Mouse (Mus musculus) limb, embryonic 12.5 days (tissue): ENCODE measurements at regions not wholly inside any gene's neighbourhood (a gene's known extent, or its start where the extent isn't known, plus 50 kb on each side); places are given as distances from the start of the nearest gene placed in this dataset.

ENCODE experiments used
- ATAC-seq: fragments of 200-750 bp; cut with Nextera tagmentation; 2 replicates; pipeline ENCODE4 v1.8.0; 2017; ENCODE audit warnings: low read depth, moderate TSS enrichment; ENCODE audit not compliant: insufficient number of reproducible peaks, insufficient read depth, low FRiP score, low TSS enrichment
- H3K27ac ChIP-seq: fragments of 300-500 bp; sonication (generic); 2 replicates; pipeline ENCODE4 v1.5.1; 2016; ENCODE audit warnings: mild to moderate bottlenecking, moderate library complexity
- H3K27me3 ChIP-seq: fragments of 300-500 bp; sonication (generic); 2 replicates; pipeline ENCODE4 v1.6.1; 2016; ENCODE audit warnings: mild to moderate bottlenecking, moderate library complexity
- H3K36me3 ChIP-seq: fragments of 300-500 bp; sonication (generic); 2 replicates; pipeline ENCODE4 v1.6.1; 2016; ENCODE audit warnings: mild to moderate bottlenecking, moderate library complexity
- H3K4me1 ChIP-seq: fragments of 300-500 bp; sonication (generic); replicated peaks from 2 replicates; pipeline ENCODE4 v1.6.1; 2016
- H3K4me2 ChIP-seq: fragments of 300-500 bp; sonication (generic); 2 replicates; pipeline ENCODE4 v1.6.1; 2016; ENCODE audit warnings: mild to moderate bottlenecking, moderate library complexity
- H3K4me3 ChIP-seq: fragments of 300-500 bp; sonication (generic); replicated peaks from 2 replicates; pipeline ENCODE4 v1.5.1; 2016; ENCODE audit warnings: mild to moderate bottlenecking
- H3K9ac ChIP-seq: fragments of 300-500 bp; sonication (generic); replicated peaks from 2 replicates; pipeline ENCODE4 v1.6.1; 2016; ENCODE audit warnings: mild to moderate bottlenecking, moderate library complexity
- H3K9me3 ChIP-seq: fragments of 300-500 bp; sonication (generic); 2 replicates; pipeline ENCODE4 v1.6.1; 2016; ENCODE audit warnings: mild to moderate bottlenecking, moderate library complexity
- WGBS: fragments of 180-500 bp; shearing (Covaris S2); methylation state at CpG from one replicate; pipeline ENCODE4 v1.1.7; 2016; 5-methylcytosine and 5-hydroxymethylcytosine counted together

DNA sequence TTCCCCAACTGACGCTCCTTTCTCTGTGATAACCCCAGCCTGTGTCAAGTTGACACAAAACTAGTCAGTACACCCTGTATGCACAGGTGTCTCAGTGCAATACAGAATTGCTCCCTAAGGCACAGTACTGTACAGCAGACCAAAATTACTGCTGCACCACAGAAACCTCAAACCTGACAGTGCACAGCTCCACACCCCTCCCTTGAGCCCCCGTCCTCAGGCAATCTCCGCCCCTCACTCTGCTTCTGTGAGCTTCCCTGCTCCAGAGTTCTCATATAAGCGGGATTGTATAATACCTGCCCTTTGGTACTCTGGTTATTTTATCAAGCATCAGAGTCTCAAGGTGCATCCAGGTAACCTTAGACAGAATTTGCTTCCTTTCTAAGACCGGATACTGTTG, 76.5 kb upstream of the Cachd1 start:
- Histone ChIP-seq H3K27ac (no peak overlapping the region), H3K4me1 (0 out of 2 replicates have a peak, but pooled peaks cover 5% of the 10 kb centered on the region), H3K4me2 (no peak overlapping the region), H3K4me3 (no peak overlapping the region), H3K9ac (no peak overlapping the region), H3K27me3 (no peaks in the 10 kb centered on the region), H3K36me3 (no peaks in the 10 kb centered on the region), H3K9me3 (no peaks in the 10 kb centered on the region)
- no peak for ATAC-seq
- 66% methylated on average over 5 of the region's 5 CpGs for WGBS

DNA sequence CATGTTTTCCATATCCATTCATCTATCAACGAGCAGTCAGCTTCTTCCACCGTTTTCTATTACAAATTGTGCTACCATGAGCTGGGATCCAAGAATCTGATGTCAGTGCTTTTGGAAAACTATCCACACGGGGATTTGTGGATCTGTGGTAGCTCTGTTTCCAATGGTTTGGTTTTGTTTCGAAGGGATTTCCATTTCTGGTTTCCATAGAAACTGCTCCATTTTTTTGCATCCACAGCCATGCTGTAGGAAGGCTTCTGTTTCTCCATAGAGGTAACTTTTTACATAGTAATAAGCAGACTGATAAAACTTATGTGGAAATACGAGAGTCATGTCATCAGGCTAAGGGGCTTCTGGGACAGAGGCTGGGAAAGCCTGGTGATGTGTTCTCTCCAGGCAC, 76.1 kb upstream of the Cachd1 start:
- H3K4me3 ChIP-seq: no peak overlapping the region
- H3K4me1 ChIP-seq: 0 out of 2 replicates have a peak, but pooled peaks cover 5% of the 10 kb centered on the region
- no peak for ATAC-seq
- H3K9ac ChIP-seq: no peak overlapping the region
- no peaks in the 10 kb centered on the region for H3K36me3 ChIP-seq
- no peak overlapping the region for H3K4me2 ChIP-seq
- no peaks in the 10 kb centered on the region for H3K9me3 ChIP-seq
- WGBS: 73% methylated on average over 5 of the region's 5 CpGs
- H3K27ac ChIP-seq: no peak overlapping the region
- H3K27me3 ChIP-seq: no peaks in the 10 kb centered on the region

DNA sequence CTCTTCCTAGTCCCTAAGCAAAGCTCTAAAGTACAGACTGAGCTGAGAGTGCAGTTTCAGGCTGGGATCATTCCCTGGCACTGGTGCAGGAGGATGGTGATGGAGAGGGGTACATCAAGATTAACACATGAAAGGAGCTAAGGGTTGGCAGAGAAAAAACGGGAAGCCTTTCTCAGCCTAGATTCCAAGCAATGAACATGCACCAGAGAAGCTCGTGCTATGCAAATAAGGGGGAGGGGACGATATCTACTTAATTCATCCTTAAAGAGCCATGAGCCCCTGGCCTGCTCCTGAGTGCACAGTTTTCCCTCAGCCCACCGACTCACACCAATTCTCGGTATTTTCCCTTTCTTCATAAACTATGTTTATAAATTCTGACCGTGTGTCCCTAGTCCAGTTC, 70.5 kb upstream of the Cachd1 start:
- no peaks in the 10 kb centered on the region; the same call in 1 of the 2 replicates for H3K4me1 ChIP-seq
- H3K9me3 ChIP-seq: no peaks in the 10 kb centered on the region
- H3K27me3 ChIP-seq: peaks cover 3% of the 10 kb centered on the region; the same call in 1 of the 2 replicates
- 44% methylated on average over 6 of the region's 6 CpGs for WGBS
- no peak overlapping the region for H3K27ac ChIP-seq
- no peak overlapping the region for H3K4me2 ChIP-seq
- ATAC-seq: no peak
- H3K36me3 ChIP-seq: no peaks in the 10 kb centered on the region
- no peak overlapping the region for H3K9ac ChIP-seq
- no peak overlapping the region for H3K4me3 ChIP-seq

DNA sequence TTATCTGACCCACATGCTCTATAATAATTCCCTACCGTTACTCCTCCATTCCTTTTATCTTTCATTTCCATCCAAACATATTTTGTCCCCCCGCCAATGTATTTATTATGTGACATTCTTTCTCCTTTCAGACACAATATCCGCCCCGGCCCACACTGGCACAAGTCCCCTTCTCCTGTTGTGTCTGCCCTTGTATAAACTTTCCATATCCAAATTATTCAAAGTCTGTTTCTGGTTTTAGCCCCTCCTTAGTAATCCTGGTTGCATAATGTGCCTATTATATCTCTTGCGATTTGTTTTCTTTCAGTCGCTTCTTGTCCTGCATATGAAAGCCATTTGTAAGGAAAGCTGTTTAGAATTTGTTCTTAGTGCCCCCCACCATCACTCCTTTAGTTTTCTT, 69.3 kb upstream of the Cachd1 start:
- no peaks in the 10 kb centered on the region for H3K36me3 ChIP-seq
- no peak overlapping the region for H3K9ac ChIP-seq
- WGBS: 74% methylated on average over 6 of the region's 6 CpGs
- no peak overlapping the region for H3K4me2 ChIP-seq
- peaks cover 3% of the 10 kb centered on the region; the same call in 1 of the 2 replicates for H3K27me3 ChIP-seq
- no peak for ATAC-seq
- no peaks in the 10 kb centered on the region; the same call in 1 of the 2 replicates for H3K4me1 ChIP-seq
- H3K27ac ChIP-seq: no peak overlapping the region
- H3K4me3 ChIP-seq: no peak overlapping the region
- H3K9me3 ChIP-seq: no peaks in the 10 kb centered on the region

DNA sequence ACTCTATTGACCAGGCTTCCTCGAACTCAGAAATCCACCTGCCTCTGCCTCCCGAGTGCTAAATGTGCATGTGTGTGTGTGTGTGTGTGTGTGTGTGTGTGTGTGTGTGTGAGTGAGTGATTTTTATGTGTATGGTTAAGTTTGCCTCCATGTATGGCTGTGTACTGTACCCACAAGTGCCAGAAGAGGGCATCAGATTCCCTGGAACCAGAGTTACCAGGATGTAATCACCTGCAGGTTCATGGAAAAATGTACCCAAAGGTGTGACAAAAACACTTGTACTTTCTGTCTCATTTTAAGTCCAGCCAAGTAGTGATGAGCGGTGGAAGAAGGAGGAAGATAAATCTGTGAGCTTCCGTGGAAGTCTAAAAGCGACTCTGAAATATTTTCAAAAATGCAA, 68.2 kb upstream of the Cachd1 start:
- Histone ChIP-seq H3K4me3 (no peak overlapping the region), H3K27me3 (peaks cover 3% of the 10 kb centered on the region; the same call in 1 of the 2 replicates), H3K4me1 (no peaks in the 10 kb centered on the region; the same call in 1 of the 2 replicates), H3K36me3 (no peaks in the 10 kb centered on the region), H3K27ac (no peak overlapping the region), H3K9me3 (no peaks in the 10 kb centered on the region), H3K9ac (no peak overlapping the region), H3K4me2 (no peak overlapping the region)
- no peak for ATAC-seq
- 92% methylated on average over 5 of the region's 5 CpGs for WGBS

DNA sequence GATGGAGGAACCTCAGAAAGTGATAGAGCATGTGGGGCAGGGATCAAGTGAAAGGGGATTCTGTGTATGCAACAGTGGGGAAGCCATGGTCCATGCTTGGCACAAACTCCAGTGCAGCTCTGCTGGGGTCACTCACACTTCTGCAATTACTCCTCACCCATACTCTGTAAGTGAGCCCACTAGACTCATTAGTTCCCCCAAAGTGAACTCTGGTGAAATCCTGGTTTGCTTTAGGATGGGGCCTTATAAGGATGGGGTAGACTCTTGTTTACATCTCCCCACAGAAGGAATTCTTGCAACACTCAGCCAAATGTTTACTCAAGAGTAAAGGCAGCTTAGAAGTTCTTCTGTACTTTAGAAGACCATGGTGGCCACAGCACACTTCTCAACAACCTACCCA, 62.2 kb upstream of the Cachd1 start:
- H3K4me1 ChIP-seq: no peaks in the 10 kb centered on the region
- no peak for ATAC-seq
- H3K4me2 ChIP-seq: no peak overlapping the region
- no peak overlapping the region for H3K27ac ChIP-seq
- peaks cover under 1% of the 10 kb centered on the region; the same call in 1 of the 2 replicates for H3K27me3 ChIP-seq
- H3K4me3 ChIP-seq: no peak overlapping the region
- no peak overlapping the region for H3K9ac ChIP-seq
- no peaks in the 10 kb centered on the region for H3K9me3 ChIP-seq
- no peaks in the 10 kb centered on the region for H3K36me3 ChIP-seq

DNA sequence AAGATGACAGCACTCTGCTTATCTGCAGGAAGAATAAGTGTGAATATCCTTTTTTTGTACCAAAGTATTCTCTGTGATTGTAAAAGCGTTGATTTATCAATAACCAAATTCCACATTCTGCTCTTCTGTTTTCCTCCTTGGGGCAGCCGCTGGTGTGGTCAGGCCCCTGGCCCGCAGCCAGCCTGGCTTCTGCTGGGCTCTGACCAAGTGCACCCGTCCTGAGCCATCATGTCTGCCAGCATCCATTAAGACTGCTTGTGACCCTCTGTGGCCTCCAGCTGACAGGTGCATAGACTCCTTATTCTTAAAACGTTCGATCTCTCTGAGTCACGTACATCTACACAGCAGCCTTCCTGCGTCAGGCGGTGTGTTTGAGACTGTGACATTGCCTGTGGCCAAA, 58.9 kb upstream of the Cachd1 start:
- WGBS: 88% methylated on average over 9 of the region's 9 CpGs

DNA sequence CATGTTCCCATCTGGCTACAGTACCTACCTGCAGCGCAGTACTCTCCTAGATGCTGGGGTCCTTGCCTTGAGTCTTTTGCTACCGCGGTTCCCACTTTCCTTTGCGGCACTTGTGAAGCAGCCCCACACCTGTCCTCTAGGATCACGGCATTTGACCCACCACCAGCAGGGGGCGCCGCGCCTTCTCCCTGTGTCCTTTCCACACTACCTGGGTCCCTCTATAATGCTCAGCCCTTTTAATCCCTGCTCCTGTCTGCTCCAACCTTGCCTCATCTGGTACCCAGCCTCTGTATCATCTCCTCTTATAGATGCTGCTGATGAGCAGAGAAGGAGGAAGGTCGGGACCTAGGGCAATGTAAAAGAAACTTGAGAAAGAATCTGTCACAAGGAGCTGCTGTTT, 53.9 kb upstream of the Cachd1 start:
- WGBS: 23% methylated on average over 9 of the region's 9 CpGs
- Histone ChIP-seq H3K9me3 (no peaks in the 10 kb centered on the region), H3K9ac (no peak overlapping the region), H3K4me1 (no peaks in the 10 kb centered on the region), H3K4me2 (no peak overlapping the region), H3K36me3 (no peaks in the 10 kb centered on the region), H3K4me3 (no peak overlapping the region), H3K27me3 (no peaks in the 10 kb centered on the region), H3K27ac (no peak overlapping the region)
- ATAC-seq: no peak

More for the DNA sequence above, 58.9 kb upstream of the Cachd1 start:
- H3K4me3 ChIP-seq: no peak overlapping the region
- H3K27ac ChIP-seq: no peak overlapping the region
- no peak for ATAC-seq
- no peak overlapping the region for H3K9ac ChIP-seq
- no peaks in the 10 kb centered on the region for H3K4me1 ChIP-seq
- H3K9me3 ChIP-seq: no peaks in the 10 kb centered on the region
- no peaks in the 10 kb centered on the region for H3K27me3 ChIP-seq
- H3K36me3 ChIP-seq: no peaks in the 10 kb centered on the region
- no peak overlapping the region for H3K4me2 ChIP-seq

DNA sequence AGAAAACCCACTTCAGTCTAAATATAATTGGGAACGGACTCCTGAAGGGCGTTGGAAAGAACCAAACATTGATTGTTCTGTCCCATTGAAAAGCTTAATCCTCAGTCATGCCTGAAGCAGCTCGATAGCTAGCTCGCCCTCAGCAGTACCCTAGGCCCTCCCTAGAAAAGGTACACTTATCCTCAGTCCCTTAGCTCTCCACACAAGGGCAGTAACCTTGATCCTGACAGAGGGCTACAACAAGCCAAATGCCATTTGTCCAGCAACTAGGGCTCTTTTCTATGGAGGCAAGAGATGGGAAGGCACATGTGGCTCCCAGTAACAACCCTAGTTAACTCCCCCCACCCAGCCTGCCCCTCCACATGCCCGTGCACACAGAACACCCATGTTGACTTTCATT, 53.4 kb upstream of the Cachd1 start:
- Histone ChIP-seq H3K4me3 (no peak overlapping the region), H3K4me2 (no peak overlapping the region), H3K4me1 (no peaks in the 10 kb centered on the region), H3K27me3 (no peaks in the 10 kb centered on the region), H3K9ac (no peak overlapping the region), H3K27ac (no peak overlapping the region), H3K9me3 (no peaks in the 10 kb centered on the region), H3K36me3 (no peaks in the 10 kb centered on the region)
- 73% methylated on average over 5 of the region's 5 CpGs for WGBS
- ATAC-seq: no peak

DNA sequence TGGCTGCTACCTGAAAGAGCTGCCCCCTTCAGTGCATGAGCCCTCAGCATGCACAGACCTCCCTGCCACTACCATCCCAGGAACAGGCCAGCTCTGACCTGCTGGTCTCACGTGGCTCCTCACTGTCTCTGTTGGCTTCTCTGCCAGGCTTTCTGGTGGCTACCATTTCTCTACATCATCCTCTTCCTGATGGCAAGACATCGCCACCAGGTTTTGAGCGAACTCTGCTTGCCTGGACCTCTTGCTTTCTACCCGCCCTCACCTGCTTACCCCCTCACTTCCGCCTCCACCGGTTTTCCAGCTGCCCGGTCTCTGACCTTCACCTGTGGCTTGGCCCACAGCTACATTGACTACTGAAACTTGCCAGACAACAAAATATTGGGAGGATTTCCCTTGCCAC, 50.7 kb upstream of the Cachd1 start:
- Histone ChIP-seq H3K4me1 (peaks cover 6% of the 10 kb centered on the region; the same call in 1 of the 2 replicates), H3K9ac (no peak overlapping the region), H3K27me3 (no peaks in the 10 kb centered on the region), H3K4me3 (no peak overlapping the region), H3K9me3 (no peaks in the 10 kb centered on the region), H3K4me2 (no peak overlapping the region), H3K36me3 (no peaks in the 10 kb centered on the region), H3K27ac (no peak overlapping the region)
- WGBS: 86% methylated on average over 7 of the region's 7 CpGs
- no peak for ATAC-seq

DNA sequence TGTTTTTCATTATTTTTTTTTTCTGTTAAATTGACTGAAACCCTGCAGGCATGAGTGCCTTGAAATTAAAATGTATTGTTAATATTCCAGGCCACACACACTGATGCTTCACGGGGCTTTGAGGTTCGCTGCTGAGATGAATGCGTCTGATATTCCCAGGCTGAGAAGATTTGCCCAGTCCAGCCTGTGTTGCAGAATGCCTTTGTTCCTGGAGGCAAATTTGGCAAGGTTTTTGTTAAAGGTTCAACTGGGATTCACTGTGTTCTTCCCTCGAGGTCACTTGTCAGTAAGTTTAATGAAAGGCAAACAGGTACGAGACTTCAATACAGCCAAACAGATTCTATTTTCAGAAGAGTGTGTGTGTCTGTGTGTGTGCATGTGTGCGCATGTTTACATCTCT, 50.0 kb upstream of the Cachd1 start:
- Histone ChIP-seq H3K4me2 (no peak overlapping the region), H3K9me3 (no peaks in the 10 kb centered on the region), H3K27ac (no peak overlapping the region), H3K4me3 (no peak overlapping the region), H3K36me3 (no peaks in the 10 kb centered on the region), H3K9ac (no peak overlapping the region), H3K27me3 (no peaks in the 10 kb centered on the region), H3K4me1 (peaks cover 6% of the 10 kb centered on the region; the same call in 1 of the 2 replicates)
- ATAC-seq: no peak
- WGBS: 78% methylated on average over 6 of the region's 6 CpGs
